Mouse (Mus musculus): ENCODE data around the gene Rpp25.

DNA sequence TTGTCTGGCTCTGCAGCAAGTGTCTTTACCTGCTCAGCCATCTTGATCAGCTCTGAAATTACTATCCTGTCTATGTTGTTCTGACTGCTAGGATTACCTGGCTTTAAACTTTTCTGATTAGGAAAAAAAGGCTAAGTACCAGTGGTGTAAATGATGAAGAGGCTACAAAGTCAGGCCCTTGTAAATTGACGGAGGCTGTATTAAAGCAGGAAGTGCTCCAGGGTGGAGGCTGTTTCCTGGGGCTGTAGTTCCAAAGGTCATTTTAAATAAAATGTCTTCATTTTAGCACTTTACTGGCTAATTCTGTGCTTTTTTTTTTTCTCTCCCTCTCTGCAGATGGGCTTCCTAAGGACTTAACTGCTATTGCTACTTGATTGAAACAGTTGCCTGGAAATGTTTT lies 28.1 kb downstream of the Rpp25 start:
- TF ChIP-seq POLR2A (IDR thresholded peaks at IDR 0.05; ENCODE audit: control insufficient read depth, extremely low read depth, insufficient read depth, low read length, poor library complexity), result no peak
- no peak for TF ChIP-seq CTCF (IDR thresholded peaks at IDR 0.05; ENCODE audit: borderline replicate concordance, control insufficient read depth, extremely low read depth, insufficient read depth, low read length, poor library complexity)

All from thymus, adult 2 months (tissue).